Mouse (Mus musculus): ENCODE results near the gene Ipo5.

Ipo5 gene

DNA sequence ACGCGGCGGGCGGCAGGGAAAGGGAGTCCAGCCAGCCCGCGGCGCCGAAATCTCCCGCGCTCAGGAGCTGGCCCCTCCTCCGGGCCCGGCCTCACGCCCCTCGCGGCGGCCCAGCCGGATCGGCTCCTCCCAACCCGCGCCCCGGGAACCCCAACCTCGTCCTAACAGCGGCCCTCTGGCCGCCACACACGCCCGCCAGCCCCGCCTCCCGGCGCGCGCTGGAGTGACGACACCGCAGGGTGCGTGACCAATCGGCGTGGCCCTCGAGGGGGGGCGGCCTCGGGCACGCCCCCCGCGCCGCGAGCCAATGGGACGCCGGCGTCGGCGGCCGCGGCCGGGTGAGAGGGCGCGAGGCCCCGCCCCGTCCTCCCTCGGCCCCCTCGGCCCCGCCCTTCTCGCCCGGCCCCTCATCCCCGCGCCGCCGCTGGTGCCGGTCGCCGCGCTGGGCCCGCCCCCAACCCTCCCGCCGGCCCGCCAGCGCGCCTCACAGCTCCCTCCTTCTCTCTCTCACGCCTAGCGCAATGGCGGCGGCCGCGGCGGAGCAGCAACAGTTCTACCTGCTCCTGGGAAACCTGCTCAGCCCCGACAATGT lies at the start of gene Ipo5:
Gene Ipo5, plus strand, starts transcription at position 492 of the 592 bp plus-strand sequence.
- peak; percentile 98 for DNase-seq (ENCODE audit: inconsistent age in 2 of 2, low spot score in 1 of 2)

DNA sequence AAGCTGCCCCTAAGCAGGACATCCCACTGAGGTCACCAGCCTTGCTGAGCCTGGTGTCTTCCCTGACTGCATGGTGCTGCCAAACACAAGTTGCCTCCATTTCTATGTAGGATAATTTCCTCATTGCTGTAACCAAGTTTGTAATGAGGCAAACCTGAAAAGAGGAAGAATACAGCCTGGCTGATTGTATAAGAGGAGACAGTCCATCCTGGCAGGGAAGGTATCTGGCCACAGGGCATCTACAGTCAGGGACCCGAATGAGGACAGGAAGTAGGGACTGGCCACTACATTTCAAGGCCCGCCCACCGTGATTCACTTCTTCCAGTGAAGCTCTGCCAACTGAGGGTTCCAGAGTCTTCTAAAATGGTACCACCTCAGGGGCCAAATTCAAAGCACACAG lies 47.8 kb upstream of the Ipo5 start:
- no peak for DNase-seq (ENCODE audit: inconsistent age in 2 of 2, low spot score in 1 of 2)

DNA sequence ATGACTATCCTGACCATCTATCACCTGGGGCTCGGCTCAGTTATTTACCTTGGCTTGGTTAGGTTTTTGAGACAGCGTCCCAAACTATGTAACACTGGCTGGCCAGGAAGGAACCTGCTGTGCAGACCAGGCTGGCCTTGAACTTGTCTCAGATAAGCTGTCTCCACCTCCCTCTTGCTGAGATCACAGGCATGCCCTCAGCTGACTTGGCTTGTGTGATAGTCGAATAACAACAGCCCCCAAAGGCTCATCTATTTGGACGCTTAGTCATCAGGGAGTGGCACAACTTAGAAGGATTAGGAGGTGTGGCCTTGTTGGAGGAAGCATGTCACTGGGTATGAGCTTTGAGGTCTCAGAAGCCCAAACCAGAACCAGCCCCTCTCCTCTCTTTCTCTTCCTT lies 46.1 kb upstream of the Ipo5 start:
- DNase-seq (ENCODE audit: inconsistent age in 2 of 2, low spot score in 1 of 2): no peak

DNA sequence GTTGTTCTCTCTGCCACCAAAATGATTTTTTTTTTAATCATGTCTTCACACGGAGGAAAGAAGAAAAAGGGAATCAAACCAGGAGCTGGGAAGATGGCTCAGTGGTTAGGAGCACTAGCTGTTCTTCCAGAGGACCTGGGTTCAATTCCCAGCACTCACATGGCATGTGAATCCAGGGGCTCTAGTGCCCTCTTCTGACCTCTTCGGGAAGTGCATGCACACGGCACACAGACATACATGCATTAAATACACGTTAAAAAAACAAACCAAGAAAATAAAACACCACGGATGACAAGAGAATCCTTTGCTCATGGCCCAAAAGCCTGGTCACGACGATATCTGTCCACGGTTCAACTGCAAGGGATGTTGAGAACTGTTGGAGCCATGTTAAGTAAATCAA lies 44.5 kb upstream of the Ipo5 start:
- DNase-seq (ENCODE audit: inconsistent age in 2 of 2, low spot score in 1 of 2): no peak

DNA sequence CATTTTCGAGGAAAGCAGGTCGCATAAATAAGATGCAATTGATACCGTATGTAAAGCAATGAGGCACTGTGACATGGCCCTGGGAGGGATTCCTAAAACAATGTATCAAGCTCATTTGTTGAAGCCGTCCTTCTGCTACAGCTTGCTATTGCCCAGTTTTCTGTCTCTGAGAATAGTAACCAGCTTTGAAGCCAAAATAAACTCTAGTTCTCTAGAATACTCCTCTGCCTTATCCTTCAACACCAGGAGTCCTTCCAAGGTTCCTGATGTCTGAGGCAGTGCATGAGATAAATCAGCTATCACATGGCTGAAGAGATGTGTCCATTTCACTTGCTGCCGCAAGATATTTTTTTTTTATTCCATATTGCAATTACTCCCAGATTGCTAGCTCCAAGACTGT lies 43.9 kb upstream of the Ipo5 start:
- peak in 1 of 2 experiments; percentile 36 for DNase-seq (ENCODE audit: inconsistent age in 2 of 2, low spot score in 1 of 2)

DNA sequence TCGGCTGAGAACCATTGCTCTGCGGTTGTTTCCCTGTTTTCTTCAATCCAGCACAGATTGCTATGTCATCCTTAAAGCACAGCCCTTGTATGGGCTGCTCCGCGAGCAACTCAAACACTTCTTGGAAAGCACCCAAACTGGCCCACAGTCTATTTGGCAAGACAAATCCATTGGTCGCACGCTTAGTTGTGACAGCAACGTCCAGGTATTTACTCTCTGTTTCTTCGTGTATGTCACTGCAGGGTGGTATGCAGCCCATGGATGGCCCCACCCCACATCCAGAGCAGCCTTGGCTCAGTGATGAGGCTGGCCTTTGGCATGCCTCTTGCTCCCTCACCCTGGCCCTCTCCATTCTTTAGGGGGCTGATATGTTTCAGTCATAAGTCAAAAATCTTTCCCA lies 42.5 kb upstream of the Ipo5 start:
- peak; percentile 41 to 79 for DNase-seq (ENCODE audit: inconsistent age in 2 of 2, low spot score in 1 of 2)

DNA sequence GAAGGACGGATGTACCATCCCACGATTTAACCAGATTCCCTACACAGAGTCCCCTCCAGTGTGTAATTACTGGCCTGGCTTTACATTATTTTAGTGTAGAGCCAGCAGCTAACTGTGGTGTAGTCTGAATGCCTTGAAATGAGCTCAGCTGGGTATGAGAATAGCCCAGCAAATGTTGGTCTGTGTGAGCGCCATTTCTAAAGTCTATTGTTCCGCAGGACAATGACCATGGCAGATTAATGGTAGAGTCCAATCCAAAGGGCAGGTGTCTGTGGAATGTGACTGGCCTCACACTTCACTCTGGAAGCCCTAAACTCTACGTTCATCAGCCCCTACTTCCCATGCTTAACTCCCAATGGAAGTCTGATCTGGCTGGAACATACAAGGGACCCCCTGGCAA lies 40.3 kb upstream of the Ipo5 start:
- DNase-seq (ENCODE audit: inconsistent age in 2 of 2, low spot score in 1 of 2): no peak

DNA sequence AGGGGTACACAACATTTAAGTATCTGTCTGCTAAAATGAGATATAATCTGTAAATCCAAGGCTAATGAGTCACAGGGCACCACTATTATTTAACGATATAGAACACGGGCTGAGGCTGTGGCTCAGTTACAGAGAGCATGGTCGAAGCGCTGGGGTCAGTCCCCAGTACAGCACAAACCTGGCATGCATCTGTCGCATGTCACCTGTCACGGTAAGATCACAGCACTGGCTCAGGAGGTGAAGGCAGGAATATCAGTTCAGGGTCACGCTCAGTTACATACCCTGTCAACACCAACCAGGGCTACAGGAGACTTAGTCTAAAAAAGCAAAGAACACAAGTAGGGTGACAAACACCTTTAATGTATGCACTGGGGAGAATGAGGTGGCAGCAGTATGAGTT lies 36.6 kb upstream of the Ipo5 start:
- no peak for DNase-seq (ENCODE audit: inconsistent age in 2 of 2, low spot score in 1 of 2)

DNA sequence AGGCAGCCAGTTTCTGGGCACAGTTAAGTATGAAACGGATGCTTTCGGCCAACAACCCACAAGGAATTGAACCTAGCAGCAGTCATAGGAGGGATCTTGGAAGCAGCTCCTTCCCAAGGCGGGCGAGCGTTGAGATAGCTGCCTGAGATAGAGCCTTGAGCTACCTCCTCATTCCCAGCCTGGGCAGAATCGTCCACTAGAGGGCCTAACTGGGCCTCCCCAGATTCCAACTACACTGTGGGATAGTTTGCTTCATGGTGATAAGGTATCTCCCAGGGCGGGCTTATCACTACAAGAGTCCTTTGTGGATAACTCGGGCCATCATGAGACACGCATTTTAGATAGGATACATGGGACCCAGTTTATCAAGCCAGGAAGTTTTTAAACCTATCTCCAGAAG lies 35.9 kb upstream of the Ipo5 start:
- DNase-seq (ENCODE audit: inconsistent age in 2 of 2, low spot score in 1 of 2): peak; percentile 32 to 73

DNA sequence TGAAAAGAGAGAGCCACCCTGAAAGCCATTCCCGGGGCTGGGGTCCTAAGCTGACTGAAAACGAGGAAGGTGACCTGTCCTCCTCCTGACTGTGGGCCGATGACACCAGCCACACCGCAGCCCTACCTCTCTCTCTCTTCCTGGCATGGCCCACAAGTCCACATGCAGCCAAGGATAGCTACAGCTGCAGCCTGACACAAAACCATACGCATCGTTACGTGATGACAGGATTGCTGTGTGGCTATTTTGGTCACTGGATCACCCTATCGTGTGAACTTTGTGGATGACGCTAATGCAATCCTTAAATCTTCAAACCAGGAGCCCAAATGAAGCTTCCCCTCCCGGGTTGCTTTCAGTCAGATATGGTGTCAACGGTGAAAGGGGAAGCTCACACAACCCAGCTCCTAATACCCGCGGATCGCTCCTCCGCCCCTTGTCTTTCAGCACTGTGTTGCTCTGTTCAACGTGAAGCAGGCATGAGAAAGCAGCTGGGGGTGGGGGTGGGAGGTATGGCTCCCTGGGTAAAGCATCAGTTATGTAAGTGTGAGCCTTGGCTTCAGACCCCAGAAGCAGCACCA lies 35.1 kb upstream of the Ipo5 start:
- no peak for DNase-seq (ENCODE audit: inconsistent age in 2 of 2, low spot score in 1 of 2)

DNA sequence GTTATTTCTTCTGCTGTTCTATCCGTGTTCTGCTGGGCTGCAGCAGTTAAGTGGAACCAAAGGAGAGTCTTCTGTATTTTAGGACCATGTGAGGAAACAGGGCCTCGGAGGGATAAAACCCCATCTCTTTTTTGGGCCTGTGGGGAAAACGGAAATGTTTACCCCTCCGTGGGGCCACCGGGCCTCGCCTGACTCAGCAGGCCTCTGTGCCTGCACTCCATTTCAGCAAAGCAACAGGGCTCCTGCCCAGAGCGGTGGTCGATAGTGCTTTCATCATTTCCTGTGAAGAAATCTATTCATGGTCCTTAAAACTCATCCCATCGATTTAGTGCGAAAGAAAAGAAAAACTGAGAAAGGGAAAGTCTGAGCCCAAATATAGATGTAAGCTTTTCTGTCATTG lies 33.9 kb upstream of the Ipo5 start:
- no peak for DNase-seq (ENCODE audit: inconsistent age in 2 of 2, low spot score in 1 of 2)

DNA sequence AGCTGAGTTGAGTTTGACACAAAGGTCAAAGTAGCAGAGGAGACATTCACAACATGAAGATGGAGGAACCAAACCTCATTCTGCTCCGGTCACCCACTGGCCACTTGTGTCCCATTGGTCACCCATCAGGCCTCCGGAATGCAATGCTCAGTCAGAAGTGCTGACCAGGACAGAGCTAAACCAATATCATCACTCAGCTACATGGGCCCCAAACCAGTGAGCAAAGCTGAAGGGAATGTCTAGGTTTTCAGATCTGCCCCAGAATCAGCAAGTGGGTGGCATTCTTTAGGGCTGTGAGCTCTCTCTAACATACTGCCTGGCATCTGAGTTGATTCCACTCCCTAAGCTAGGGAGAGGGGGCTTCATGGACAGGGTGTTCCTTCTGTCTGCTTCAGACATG lies 32.0 kb upstream of the Ipo5 start:
- no peak for DNase-seq (ENCODE audit: inconsistent age in 2 of 2, low spot score in 1 of 2)

DNA sequence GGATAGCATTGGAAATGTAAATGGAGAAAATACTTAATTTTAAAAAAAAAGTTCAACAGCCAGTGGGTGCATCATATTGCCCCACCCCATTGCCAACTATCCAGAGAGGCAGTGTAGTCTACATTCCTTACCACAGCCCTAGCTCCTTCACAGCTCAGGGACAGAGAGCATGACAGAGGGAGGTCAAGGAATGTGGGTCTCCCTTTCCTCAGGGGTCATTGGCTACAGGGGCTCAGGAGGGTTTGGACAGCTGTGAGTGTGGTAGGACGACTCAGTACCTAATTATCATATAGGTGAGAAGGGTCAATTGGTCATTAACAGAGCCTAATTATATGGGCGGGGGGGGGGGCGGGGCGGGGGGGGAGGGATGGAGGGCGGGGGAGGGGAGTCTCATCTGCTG lies 30.4 kb upstream of the Ipo5 start:
- DNase-seq (ENCODE audit: inconsistent age in 2 of 2, low spot score in 1 of 2): no peak

DNA sequence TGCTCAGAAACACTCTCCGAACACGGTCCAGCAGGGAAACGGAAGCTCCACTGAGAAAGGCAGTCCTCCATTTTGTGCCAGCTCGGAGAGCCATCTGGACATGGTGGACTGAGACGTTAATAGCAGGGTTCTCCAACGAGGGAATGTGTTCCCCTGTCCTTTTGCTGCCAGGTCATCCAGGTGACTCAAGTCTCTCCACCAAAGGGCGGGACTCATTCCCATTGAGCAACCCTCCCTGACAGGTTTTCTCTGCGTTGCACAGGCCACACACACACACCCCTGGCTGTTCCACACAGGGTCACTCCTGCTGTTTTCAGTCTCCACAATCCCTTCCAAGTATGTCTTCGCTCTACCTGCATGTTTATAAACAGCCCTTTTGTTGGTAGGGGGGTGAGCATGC lies 30.0 kb upstream of the Ipo5 start:
- DNase-seq (ENCODE audit: inconsistent age in 2 of 2, low spot score in 1 of 2): no peak

DNA sequence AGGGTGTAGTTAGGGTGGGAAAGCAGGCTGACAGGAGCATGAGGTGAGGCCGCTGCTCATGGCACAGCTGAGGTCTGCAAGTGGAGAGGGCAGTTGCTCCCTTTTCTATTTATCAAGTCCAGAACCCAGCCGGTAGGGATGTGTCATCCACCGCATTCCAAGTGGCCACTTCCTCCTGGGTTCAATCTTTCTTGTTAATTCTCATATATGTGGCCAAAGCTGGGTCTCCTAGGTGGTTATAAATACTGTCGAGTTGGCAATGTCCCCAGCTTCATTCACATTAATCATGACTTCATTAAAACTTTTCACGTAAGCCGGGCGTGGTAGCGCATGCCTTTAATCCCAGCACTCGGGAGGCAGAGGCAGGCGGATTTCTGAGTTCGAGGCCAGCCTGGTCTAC lies 22.3 kb upstream of the Ipo5 start:
- DNase-seq (ENCODE audit: inconsistent age in 2 of 2, low spot score in 1 of 2): no peak

DNA sequence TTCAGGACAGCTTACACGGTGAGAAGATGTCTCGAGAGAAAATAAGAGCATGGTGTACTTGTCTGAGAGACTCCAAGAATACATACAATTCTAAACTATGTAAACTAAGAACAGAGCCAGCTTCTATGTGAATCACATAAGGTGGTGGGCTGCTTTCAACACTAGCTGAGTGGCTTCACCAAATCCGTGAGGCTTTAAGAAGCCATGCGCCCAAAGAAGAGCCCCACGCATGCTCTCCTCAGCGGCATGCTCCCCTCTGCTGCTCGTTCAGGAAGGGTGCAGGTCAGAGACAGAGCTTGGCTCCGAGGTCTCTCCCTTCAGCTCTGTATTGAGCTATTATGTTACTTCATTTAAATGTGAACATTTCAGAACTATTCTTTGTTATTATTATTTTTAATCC lies 18.7 kb upstream of the Ipo5 start:
- DNase-seq (ENCODE audit: inconsistent age in 2 of 2, low spot score in 1 of 2): no peak

DNA sequence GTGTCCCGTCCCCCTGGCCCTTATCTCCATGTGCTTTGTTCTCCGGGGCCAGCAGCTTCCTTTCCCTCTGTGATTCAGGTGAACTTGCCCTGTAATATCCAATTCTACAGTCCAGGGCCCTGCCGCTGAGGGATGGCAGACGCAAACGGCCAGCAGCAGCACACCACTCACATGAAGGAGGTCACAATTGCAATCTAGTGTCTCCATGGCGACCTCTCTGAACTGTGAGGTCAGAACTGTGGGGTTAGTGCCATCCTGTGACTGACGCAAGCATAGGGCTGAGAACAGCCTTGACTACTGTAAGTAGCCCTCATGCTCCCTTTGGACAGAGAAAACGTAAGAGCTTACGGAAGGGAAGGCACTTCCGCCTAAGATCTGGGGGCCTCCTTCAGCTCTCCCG lies 14.4 kb upstream of the Ipo5 start:
- DNase-seq (ENCODE audit: inconsistent age in 2 of 2, low spot score in 1 of 2): no peak

DNA sequence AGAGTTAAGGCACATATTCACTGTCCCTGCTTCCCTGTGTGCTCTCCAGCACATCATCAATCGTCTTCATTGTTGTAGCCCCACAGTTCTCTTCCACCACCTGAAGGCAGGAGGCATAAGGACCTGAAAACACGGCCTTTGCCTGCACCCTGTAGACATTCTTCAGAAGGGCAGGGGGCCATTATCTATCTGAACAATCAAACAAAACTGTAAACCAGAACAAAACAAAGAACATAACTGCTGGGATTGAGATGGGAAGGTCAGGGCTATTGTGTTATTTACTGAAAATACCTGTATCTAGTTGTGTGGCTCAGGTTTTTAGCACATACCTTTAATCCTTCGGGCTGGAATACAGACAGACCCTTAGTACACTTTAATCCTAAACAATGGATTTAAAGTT lies 12.1 kb upstream of the Ipo5 start:
- DNase-seq (ENCODE audit: inconsistent age in 2 of 2, low spot score in 1 of 2): no peak

DNA sequence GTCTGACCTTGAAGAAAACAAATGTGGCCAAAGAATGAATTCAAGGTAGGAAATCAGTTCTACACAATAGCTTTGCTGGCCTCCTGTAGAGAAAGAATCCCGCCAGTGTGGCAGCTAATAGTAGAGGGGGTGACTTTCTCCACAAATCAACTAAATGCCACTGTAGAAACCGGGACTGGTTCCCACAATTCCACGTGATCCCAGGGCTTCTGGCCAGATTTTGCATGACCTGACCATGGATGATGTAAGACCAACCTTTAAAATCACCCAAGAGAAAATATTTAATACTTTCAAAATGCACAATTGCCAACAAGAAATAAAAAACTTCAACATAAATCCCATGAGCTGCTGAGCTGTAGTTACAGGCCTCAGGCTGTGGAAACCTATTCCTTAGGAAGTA lies 1.6 kb upstream of the Ipo5 start:
- DNase-seq (ENCODE audit: inconsistent age in 2 of 2, low spot score in 1 of 2): peak; percentile 84 to 95

DNA sequence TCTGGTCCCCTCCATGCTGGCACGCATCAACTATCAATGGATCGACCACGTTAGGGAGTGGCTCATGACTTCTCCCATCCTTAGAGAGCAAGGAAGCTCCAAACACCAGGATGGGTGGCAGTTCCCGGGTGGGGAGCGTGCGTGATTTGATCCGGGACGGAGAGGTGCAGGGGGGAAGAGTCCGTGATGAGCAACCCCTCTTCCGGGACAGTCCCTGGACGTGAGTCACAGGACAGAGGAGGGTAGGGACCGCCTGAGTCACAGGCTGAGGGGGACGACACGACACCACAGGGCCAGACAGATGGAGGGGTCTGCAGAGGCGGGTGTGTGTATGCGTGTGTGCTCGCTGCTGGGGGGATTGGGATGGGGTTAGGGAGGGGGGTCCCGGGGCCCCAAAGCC lies 704 bp upstream of the Ipo5 start:
- DNase-seq (ENCODE audit: inconsistent age in 2 of 2, low spot score in 1 of 2): peak; percentile 84 to 88

DNA sequence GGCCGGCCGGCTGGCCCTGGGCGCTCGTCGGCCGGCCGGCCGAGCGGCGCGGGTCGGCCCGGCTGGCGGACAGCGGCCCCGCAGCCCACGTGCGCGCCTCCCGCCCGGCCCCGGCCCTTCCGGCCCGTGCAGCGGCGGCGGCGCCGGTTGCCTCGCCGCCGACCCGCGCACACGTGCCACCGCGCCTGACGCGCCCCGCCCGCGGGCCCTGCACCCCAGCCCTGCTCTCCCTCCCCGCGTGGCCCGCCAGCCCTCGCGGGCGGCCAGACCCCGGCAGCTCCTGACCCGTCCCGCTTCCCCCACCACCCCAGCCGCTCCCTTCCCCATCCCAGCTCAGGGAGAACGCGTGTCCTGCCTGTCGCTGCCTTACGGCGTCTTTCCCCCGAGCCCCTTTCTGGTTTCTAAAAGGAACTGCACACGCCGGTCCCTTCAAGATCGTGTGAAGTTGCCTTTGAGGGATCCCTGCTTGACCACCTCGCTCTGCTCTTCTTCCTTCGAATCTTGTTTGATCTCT lies 421 bp downstream of the Ipo5 start:
- DNase-seq (ENCODE audit: inconsistent age in 2 of 2, low spot score in 1 of 2): peak; percentile 57 to 82

DNA sequence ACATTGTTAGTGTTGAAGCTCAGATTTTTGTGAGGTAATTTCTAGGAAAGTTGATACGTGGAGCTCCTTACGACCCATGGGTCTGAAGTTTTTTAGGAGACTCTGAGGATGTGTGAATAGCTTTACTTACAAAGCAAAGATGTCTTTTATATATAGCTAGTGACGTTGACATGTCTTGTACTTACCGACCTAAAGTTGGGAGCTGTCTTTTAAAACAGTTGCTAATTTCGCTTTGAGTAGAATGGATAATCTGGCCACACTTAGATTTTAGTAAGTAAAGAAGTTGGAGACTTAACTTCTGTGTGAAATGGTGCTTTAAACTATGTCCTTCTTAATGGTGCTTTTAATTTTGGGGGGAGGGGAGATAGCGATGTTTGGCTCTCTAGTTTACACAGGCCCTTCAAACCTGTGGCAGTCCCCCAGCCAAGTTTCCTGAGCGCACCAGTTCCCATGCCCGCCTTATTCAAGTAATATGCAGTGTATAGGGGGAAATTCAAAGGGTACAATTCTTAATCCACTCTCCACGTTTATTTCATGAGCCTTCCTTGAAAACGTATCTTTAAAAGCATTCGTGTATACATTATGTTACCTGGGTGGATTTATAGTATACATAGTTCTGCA lies 1.2 kb downstream of the Ipo5 start:
- DNase-seq (ENCODE audit: inconsistent age in 2 of 2, low spot score in 1 of 2): no peak

DNA sequence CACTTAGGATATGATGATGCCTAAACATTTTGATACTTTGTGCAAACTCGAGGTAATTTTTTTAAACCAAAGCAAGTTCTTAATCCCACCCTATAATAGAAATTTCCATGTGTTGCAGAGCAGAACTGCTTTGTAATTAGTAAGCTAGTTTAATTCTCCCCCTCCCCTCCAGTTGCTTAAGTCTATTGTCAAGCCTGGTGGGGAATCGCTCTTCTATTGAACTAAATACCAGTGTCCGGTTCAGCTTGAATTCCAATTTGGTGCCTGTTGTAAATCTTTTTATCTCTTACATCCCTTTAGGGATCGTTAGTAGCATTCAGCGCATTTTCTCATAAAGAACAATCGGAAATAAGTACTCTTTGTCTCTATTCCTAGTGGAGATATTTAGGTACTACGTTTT lies 1.9 kb downstream of the Ipo5 start:
- DNase-seq (ENCODE audit: inconsistent age in 2 of 2, low spot score in 1 of 2): no peak
